Mouse (Mus musculus): ENCODE results near the gene Slc16a8. TPM values are rescaled to one million over a fixed set of nuclear protein-coding genes. Genes with fewer than 3 reads are reported as not detected.

The Slc16a8 gene
- under 1 TPM; 0.53 to 0.69 TPM for total RNA-seq (2021)
- long read RNA-seq, experiment 1, partial matches to known transcripts = 1 of 1 reads
- long read RNA-seq, experiment 1, other reads (novel, unspliced or antisense) = 0 of 1 reads
- long read RNA-seq, experiment 2, partial matches to known transcripts = 0 of 1 reads
- long read RNA-seq, experiment 2, other reads (novel, unspliced or antisense) = 1 of 1 reads

GRCm38 (mm10) chr15:79254661-79255060 lies at the start of gene Slc16a8:
Gene Slc16a8 (minus strand): TSS chr15:79254761.
- DNase-seq (ENCODE audit: low spot score) = no peak

GRCm38 (mm10) chr15:79303725-79304124 lies 49.2 kb upstream of the Slc16a8 start:
- DNase-seq (ENCODE audit: low spot score) = no peak

- DNase-seq (ENCODE audit: low spot score) = no peak
Observed at GRCm38 (mm10) chr15:79299563-79300155, 45.1 kb upstream of the Slc16a8 start.

- DNase-seq (ENCODE audit: low spot score) = no peak
Observed at GRCm38 (mm10) chr15:79298553-79298952, 44.0 kb upstream of the Slc16a8 start.

GRCm38 (mm10) chr15:79292779-79293178 lies 38.2 kb upstream of the Slc16a8 start:
- no peak for DNase-seq (ENCODE audit: low spot score)

- no peak for DNase-seq (ENCODE audit: low spot score)
Observed at GRCm38 (mm10) chr15:79290340-79290739, 35.8 kb upstream of the Slc16a8 start.

GRCm38 (mm10) chr15:79289441-79289840 lies 34.9 kb upstream of the Slc16a8 start:
- DNase-seq (ENCODE audit: low spot score) = no peak

GRCm38 (mm10) chr15:79288387-79288786 lies 33.8 kb upstream of the Slc16a8 start:
- DNase-seq (ENCODE audit: low spot score) = no peak

GRCm38 (mm10) chr15:79287091-79287490 lies 32.5 kb upstream of the Slc16a8 start:
- no peak for DNase-seq (ENCODE audit: low spot score)

- DNase-seq (ENCODE audit: low spot score) = no peak
Observed at GRCm38 (mm10) chr15:79286141-79286540, 31.6 kb upstream of the Slc16a8 start.

GRCm38 (mm10) chr15:79285399-79285798 lies 30.8 kb upstream of the Slc16a8 start, which contains the start of gene Baiap2l2:
Gene Baiap2l2 (minus strand): TSS chr15:79285537.
- DNase-seq (ENCODE audit: low spot score) = no peak

- DNase-seq (ENCODE audit: low spot score) = no peak
Observed at GRCm38 (mm10) chr15:79283371-79283770, 28.8 kb upstream of the Slc16a8 start.

- DNase-seq (ENCODE audit: low spot score) = no peak
Observed at GRCm38 (mm10) chr15:79282434-79282833, 27.9 kb upstream of the Slc16a8 start.

GRCm38 (mm10) chr15:79281389-79281788 lies 26.8 kb upstream of the Slc16a8 start:
- DNase-seq (ENCODE audit: low spot score) = no peak

- peak; percentile 61 for DNase-seq (ENCODE audit: low spot score)
Observed at GRCm38 (mm10) chr15:79280850-79281249, 26.3 kb upstream of the Slc16a8 start.

GRCm38 (mm10) chr15:79280209-79280608 lies 25.6 kb upstream of the Slc16a8 start:
- DNase-seq (ENCODE audit: low spot score) = no peak

GRCm38 (mm10) chr15:79277728-79278127 lies 23.2 kb upstream of the Slc16a8 start:
- no peak for DNase-seq (ENCODE audit: low spot score)

GRCm38 (mm10) chr15:79273020-79273419 lies 18.5 kb upstream of the Slc16a8 start:
- DNase-seq (ENCODE audit: low spot score) = no peak

GRCm38 (mm10) chr15:79271124-79271746 lies 16.7 kb upstream of the Slc16a8 start:
- peak; percentile 53 for DNase-seq (ENCODE audit: low spot score)

GRCm38 (mm10) chr15:79270317-79271123 lies 16.0 kb upstream of the Slc16a8 start:
- peak; percentile 80 for DNase-seq (ENCODE audit: low spot score)

- DNase-seq (ENCODE audit: low spot score) = no peak
Observed at GRCm38 (mm10) chr15:79268521-79268920, 14.0 kb upstream of the Slc16a8 start.

GRCm38 (mm10) chr15:79265384-79265783 lies 10.8 kb upstream of the Slc16a8 start:
- DNase-seq (ENCODE audit: low spot score) = no peak

All from gastrocnemius, adult 18-20 months (tissue).